Mouse (Mus musculus) heart, embryonic 10.5 days (tissue): ENCODE results near the gene Kcnj4. TPM values are rescaled to one million over a fixed set of nuclear protein-coding genes. Genes with fewer than 3 reads are reported as not detected.

ENCODE experiments used
- DNase-seq: peaks from one replicate; pipeline ENCODE4 v3.0.0-alpha.2; 2017; ENCODE audit warnings: low spot score
- H3K27ac ChIP-seq: fragments of 300-500 bp; sonication (generic); 2 replicates; pipeline ENCODE4 v1.5.1; 2016; ENCODE audit warnings: mild to moderate bottlenecking
- H3K27me3 ChIP-seq: fragments of 300-500 bp; sonication (generic); 2 replicates; pipeline ENCODE4 v1.6.1; 2016; ENCODE audit warnings: mild to moderate bottlenecking; ENCODE audit not compliant: poor library complexity, insufficient read depth, severe bottlenecking
- H3K36me3 ChIP-seq: fragments of 300-500 bp; sonication (generic); 2 replicates; pipeline ENCODE4 v1.6.1; 2016; ENCODE audit warnings: mild to moderate bottlenecking, moderate library complexity
- H3K4me1 ChIP-seq: fragments of 300-500 bp; sonication (generic); 2 replicates; pipeline ENCODE4 v1.6.1; 2016; ENCODE audit warnings: mild to moderate bottlenecking
- H3K4me3 ChIP-seq: fragments of 300-500 bp; sonication (generic); 2 replicates; pipeline ENCODE4 v1.5.1; 2016; ENCODE audit warnings: mild to moderate bottlenecking, moderate library complexity
- H3K9me3 ChIP-seq: fragments of 300-500 bp; sonication (generic); 2 replicates; pipeline ENCODE4 v1.6.1; 2016; ENCODE audit warnings: mild to moderate bottlenecking, moderate library complexity
- WGBS: fragments of 180-500 bp; shearing (Covaris S2); methylation state at CpG from one replicate; pipeline ENCODE4 v1.1.7; 2016; 5-methylcytosine and 5-hydroxymethylcytosine counted together
- polyA plus RNA-seq: library from polyadenylated mRNA; unstranded; fragments of >200 nt; fragmentation: Nextera tagmentation; extraction: Ambion mirVana; gene quantifications from 2 replicates; pipeline ENCODE4 v1.2.1, GENCODE M21; 2016

Gene Kcnj4
- 0.06 TPM in 1 of 2 replicates, not detected in the other for polyA plus RNA-seq

DNA sequence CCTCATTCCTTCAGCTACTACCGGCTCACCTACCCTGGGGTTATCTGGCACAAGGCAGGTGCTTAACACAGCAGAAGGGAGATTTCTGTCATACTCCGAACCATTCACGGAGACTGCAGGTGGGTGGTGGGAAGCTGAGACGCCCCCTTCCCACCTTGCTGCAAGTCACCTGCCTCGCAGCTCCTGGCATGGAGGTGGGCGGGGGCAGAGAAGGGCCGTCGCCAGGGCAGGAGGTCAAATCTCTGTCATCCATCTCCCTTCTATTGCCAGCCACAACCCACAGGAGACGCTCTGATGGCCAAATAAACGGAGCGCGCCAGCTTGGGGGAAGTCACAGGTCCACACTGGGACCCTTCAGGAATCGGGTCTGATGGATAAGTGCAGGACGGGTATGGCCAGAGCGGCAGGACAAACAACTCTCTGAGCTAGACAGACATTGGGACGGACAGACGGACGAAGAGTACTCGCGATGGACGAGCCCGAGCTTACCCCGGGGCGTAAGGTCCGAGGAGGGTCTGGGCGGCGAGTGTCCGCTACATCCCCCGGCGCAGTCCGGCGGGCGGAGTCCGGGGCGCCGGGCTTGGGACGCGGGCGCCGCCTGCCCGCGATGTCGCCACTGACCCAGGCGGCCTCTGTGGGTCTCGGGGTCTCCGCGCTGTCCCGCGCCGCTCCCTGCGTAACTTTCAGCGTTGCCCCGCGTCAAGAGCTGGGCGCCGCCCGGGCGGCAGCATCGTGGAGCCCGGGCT lies at the start of gene Kcnj4:
Gene Kcnj4 (minus strand): TSS at position 535 of the 746 bp plus-strand sequence.
- H3K27me3 ChIP-seq, result peaks cover 99% of the 10 kb centered on the region
- DNase-seq, result no peak
- peak within 1 kb of the TSS; percentile 76 for H3K4me3 ChIP-seq
- peaks cover 57% of the 10 kb centered on the region for H3K4me1 ChIP-seq
- 1% methylated on average over 60 of the region's 60 CpGs for WGBS
- H3K36me3 ChIP-seq, result no peaks in the 10 kb centered on the region
- no peaks in the 10 kb centered on the region for H3K9me3 ChIP-seq
- peak within 1 kb of the TSS; percentile 85 for H3K27ac ChIP-seq

DNA sequence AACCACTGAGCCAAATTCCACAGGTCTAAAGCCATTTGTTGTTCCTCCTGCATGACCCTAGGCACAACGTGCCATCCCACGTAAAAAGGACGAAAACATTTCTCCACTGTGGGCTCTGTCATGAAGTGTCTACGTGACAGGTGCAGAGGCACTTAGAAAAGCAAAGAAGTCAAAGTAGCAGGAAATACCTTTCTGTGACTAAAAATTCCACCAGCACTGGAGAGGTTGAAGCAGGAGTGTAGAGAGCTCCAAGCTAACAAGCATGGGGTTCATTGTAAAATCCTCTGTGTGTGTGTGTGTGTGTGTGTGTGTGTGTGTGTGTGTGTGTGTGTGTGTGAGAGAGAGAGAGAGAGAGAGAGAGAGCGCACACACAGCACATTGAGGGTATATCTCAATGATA lies 47.5 kb upstream of the Kcnj4 start:
- H3K4me1 ChIP-seq, result no peaks in the 10 kb centered on the region
- H3K27ac ChIP-seq, result no peak overlapping the region
- no peak overlapping the region for H3K4me3 ChIP-seq
- H3K9me3 ChIP-seq, result no peaks in the 10 kb centered on the region; the same call in 1 of the 2 replicates
- H3K27me3 ChIP-seq, result peaks cover 10% of the 10 kb centered on the region; the same call in 1 of the 2 replicates
- no peak for DNase-seq
- no peaks in the 10 kb centered on the region for H3K36me3 ChIP-seq
- WGBS, result 62% methylated on average over 5 of the region's 5 CpGs

GRCm38 (mm10) chr15:79548226-79548625 lies 43.2 kb upstream of the Kcnj4 start:
- WGBS, result 94% methylated on average over 2 of the region's 2 CpGs
- no peak for DNase-seq
- no peak overlapping the region for H3K4me3 ChIP-seq
- H3K36me3 ChIP-seq, result peaks cover 15% of the 10 kb centered on the region
- peaks cover 6% of the 10 kb centered on the region; the same call in 1 of the 2 replicates for H3K27me3 ChIP-seq
- peaks cover 19% of the 10 kb centered on the region; the same call in 1 of the 2 replicates for H3K4me1 ChIP-seq
- no peak overlapping the region for H3K27ac ChIP-seq
- no peaks in the 10 kb centered on the region; the same call in 1 of the 2 replicates for H3K9me3 ChIP-seq

DNA sequence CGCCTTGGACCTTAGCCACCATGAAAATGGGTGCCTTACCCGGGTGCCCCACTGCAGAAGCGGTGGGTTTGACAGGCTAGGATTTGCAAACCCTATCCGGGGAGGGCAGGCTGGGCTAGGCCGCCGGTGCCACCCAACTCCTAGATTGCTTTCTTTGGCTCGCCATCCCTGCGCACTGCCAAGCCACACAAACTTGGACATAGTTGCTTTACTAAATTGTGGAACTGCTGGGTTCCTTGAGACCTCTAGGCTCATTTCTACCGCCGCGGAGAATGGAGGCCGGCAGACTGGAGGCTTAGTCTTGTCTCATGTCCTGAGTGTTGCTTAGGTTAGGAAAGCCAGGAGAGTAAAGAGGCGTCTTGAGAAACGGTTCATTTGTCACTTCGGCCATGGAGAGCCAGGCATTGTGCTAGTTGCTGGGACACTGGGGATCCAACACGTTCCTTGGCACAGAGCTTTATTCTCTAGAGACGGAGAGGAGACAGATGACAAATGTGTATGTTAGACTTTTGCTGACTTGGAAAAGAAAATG lies 42.3 kb upstream of the Kcnj4 start:
- no peaks in the 10 kb centered on the region; the same call in 1 of the 2 replicates for H3K9me3 ChIP-seq
- H3K4me3 ChIP-seq, result peak overlapping the region; percentile 93
- H3K27me3 ChIP-seq, result 0 out of 2 replicates have a peak, but pooled peaks cover 5% of the 10 kb centered on the region
- peaks cover 19% of the 10 kb centered on the region; the same call in 1 of the 2 replicates for H3K4me1 ChIP-seq
- H3K36me3 ChIP-seq, result peaks cover 24% of the 10 kb centered on the region
- DNase-seq, result no peak
- peak overlapping the region; percentile 99 for H3K27ac ChIP-seq
- WGBS, result 75% methylated on average over 17 of the region's 17 CpGs

DNA sequence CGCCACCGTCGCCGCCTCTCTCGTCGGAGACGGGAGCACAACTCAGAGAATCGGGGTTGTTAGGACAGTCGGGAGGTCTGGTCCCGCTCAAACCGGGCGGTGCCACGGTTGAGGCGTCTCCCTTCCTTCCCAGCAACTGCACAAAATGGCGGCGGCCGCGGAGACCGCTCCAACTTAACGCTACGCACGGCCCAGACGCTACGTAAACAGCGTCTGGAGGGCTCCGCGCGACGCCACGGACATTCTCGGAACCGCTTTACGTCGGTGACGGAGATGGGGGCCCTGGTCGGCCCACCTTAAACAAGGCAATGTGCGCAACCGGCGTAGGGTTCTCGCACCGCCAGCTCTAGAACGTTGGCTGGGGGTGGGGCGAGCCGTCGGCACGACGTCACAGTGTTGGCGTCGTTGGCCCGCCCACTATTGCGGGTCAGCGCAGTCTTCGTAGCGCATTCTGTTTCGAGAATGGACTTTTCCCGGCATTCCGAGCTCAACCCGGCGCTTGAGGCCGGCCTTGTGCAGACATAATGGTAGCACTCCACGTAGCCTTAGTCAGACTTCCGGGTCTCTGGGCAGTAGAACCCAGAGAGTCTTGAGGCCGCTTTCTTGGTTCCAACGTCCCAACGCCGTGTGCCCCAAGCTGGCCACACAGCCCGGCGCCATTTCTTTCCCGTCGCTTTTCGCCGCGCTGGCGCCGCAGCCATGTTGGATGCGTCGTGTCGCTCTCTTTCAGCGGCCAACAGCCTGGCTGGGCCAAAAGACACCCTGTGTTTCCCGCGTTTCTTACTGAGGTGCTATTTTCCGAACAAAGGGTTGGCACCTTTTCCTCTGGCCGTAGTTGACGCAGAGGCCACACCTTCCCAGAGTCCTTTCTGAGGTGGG lies 41.6 kb upstream of the Kcnj4 start, which contains the start of gene Ddx17:
Gene Ddx17 (minus strand): TSS at position 332 of the 879 bp plus-strand sequence.
- 2% methylated on average over 84 of the region's 84 CpGs for WGBS
- peaks cover 19% of the 10 kb centered on the region; the same call in 1 of the 2 replicates for H3K4me1 ChIP-seq
- 0 out of 2 replicates have a peak, but pooled peaks cover 5% of the 10 kb centered on the region for H3K27me3 ChIP-seq
- H3K36me3 ChIP-seq, result peaks cover 31% of the 10 kb centered on the region
- DNase-seq, result peak; percentile 98
- peak within 1 kb of the TSS; percentile 99 for H3K27ac ChIP-seq
- H3K4me3 ChIP-seq, result peak within 1 kb of the TSS; percentile 93
- H3K9me3 ChIP-seq, result no peaks in the 10 kb centered on the region; the same call in 1 of the 2 replicates

GRCm38 (mm10) chr15:79545921-79546399 lies 40.9 kb upstream of the Kcnj4 start:
- under 1% methylated on average over 52 of the region's 52 CpGs for WGBS
- peak overlapping the region; percentile 93 for H3K4me3 ChIP-seq
- no peak for DNase-seq
- peaks cover 37% of the 10 kb centered on the region for H3K36me3 ChIP-seq
- peaks cover 19% of the 10 kb centered on the region; the same call in 1 of the 2 replicates for H3K4me1 ChIP-seq
- peak overlapping the region; percentile 99 for H3K27ac ChIP-seq
- H3K9me3 ChIP-seq, result no peaks in the 10 kb centered on the region; the same call in 1 of the 2 replicates
- 0 out of 2 replicates have a peak, but pooled peaks cover 5% of the 10 kb centered on the region for H3K27me3 ChIP-seq

GRCm38 (mm10) chr15:79545496-79545895 lies 40.5 kb upstream of the Kcnj4 start:
- Histone ChIP-seq H3K27ac (peak overlapping the region; percentile 99), H3K27me3 (0 out of 2 replicates have a peak, but pooled peaks cover 5% of the 10 kb centered on the region), H3K9me3 (no peaks in the 10 kb centered on the region; the same call in 1 of the 2 replicates), H3K4me1 (peaks cover 19% of the 10 kb centered on the region; the same call in 1 of the 2 replicates), H3K36me3 (peaks cover 42% of the 10 kb centered on the region), H3K4me3 (peak overlapping the region; percentile 93)
- WGBS, result 4% methylated on average over 3 of the region's 3 CpGs
- no peak for DNase-seq

DNA sequence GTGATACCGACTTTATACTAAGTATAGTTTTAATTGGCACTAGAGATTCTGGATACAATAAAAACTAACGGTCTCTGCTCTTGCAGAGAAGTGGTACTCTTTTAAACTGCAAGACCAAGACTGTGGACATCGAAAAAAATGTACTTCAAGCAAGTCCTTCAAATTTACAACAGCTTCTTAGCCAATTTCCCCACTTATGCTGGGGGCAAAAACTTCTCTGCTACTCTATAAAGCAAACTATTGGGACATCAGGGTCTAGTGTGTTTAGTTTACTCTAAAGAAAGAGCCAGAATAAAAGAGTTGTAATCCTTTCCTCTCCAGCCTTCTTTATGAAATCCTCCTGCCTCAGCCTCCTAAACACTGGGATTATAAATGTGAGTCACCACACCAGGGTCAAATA lies 38.9 kb upstream of the Kcnj4 start:
- H3K4me3 ChIP-seq, result peak overlapping the region; percentile 93
- H3K27me3 ChIP-seq, result no peaks in the 10 kb centered on the region
- peaks cover 19% of the 10 kb centered on the region; the same call in 1 of the 2 replicates for H3K4me1 ChIP-seq
- DNase-seq, result no peak
- WGBS, result 93% methylated on average over 3 of the region's 3 CpGs
- no peaks in the 10 kb centered on the region; the same call in 1 of the 2 replicates for H3K9me3 ChIP-seq
- peaks cover 57% of the 10 kb centered on the region for H3K36me3 ChIP-seq
- no peak overlapping the region for H3K27ac ChIP-seq

DNA sequence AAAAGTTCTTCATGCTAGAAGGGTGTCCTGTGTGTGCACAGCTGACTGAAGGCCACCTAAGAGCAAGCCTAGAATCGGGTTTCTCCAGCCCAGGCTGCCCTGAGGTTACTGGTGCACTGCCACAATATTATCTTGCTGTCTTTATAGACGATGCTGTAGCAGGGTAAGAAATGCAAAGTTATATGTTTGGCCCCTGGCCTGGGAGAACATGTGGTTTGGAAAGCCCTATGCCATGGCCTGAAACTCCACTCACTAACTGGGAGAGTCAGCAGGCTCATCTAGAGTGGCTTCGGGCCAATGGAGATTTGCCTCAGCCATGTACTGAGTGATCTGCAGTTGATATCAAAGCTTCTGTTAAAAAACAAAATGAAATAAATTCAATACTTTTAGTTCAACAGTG lies 28.8 kb upstream of the Kcnj4 start:
- Histone ChIP-seq H3K9me3 (no peaks in the 10 kb centered on the region), H3K27ac (no peak overlapping the region), H3K27me3 (no peaks in the 10 kb centered on the region), H3K4me3 (no peak overlapping the region), H3K36me3 (peaks cover 100% of the 10 kb centered on the region), H3K4me1 (no peaks in the 10 kb centered on the region)
- WGBS, result 87% methylated on average over 3 of the region's 3 CpGs
- DNase-seq, result no peak

GRCm38 (mm10) chr15:79529935-79530334 lies 24.9 kb upstream of the Kcnj4 start:
- H3K4me1 ChIP-seq, result no peaks in the 10 kb centered on the region
- DNase-seq, result no peak
- no peak overlapping the region for H3K27ac ChIP-seq
- no peaks in the 10 kb centered on the region for H3K27me3 ChIP-seq
- H3K36me3 ChIP-seq, result peaks cover 93% of the 10 kb centered on the region
- 77% methylated on average over 7 of the region's 7 CpGs for WGBS
- H3K9me3 ChIP-seq, result no peaks in the 10 kb centered on the region
- no peak overlapping the region for H3K4me3 ChIP-seq

GRCm38 (mm10) chr15:79527991-79528639 lies 23.1 kb upstream of the Kcnj4 start:
- 79% methylated on average over 5 of the region's 5 CpGs for WGBS
- H3K27me3 ChIP-seq, result no peaks in the 10 kb centered on the region
- DNase-seq, result no peak

DNA sequence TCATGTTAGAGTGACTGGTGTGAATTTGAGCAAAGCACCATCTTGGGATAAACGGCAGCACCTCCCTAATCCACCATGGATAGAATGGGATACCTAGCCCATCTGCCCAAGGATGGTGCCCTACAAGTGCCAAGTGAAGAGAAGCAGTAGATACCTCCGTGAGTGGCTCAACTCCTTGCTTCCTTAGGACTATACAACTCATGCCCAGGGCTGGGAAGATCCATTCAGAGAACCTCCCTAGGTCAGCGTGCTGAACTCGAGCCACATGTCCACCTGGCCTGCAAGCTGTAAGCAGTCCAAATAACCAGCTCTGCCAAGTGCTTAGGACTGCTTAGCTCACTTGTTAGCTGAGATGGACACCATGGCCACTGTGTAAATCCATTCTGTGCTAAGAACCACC lies 22.2 kb upstream of the Kcnj4 start:
- Histone ChIP-seq H3K27me3 (no peaks in the 10 kb centered on the region), H3K36me3 (peaks cover 82% of the 10 kb centered on the region), H3K27ac (no peak overlapping the region), H3K9me3 (no peaks in the 10 kb centered on the region), H3K4me1 (no peaks in the 10 kb centered on the region), H3K4me3 (no peak overlapping the region)
- 79% methylated on average over 4 of the region's 4 CpGs for WGBS
- DNase-seq, result peak; percentile 68

More at GRCm38 (mm10) chr15:79527991-79528639, 23.1 kb upstream of the Kcnj4 start:
- H3K4me1 ChIP-seq, result no peaks in the 10 kb centered on the region
- no peak overlapping the region for H3K4me3 ChIP-seq
- H3K36me3 ChIP-seq, result peaks cover 86% of the 10 kb centered on the region
- H3K9me3 ChIP-seq, result no peaks in the 10 kb centered on the region
- H3K27ac ChIP-seq, result no peak overlapping the region
